Mouse (Mus musculus): ENCODE data around the gene Ecpas. TPM values are rescaled to one million over a fixed set of nuclear protein-coding genes. Genes with fewer than 3 reads are reported as not detected.

Gene Ecpas
- polyA plus RNA-seq, 1 experiment from 2014 or later = 42.3 TPM

DNA sequence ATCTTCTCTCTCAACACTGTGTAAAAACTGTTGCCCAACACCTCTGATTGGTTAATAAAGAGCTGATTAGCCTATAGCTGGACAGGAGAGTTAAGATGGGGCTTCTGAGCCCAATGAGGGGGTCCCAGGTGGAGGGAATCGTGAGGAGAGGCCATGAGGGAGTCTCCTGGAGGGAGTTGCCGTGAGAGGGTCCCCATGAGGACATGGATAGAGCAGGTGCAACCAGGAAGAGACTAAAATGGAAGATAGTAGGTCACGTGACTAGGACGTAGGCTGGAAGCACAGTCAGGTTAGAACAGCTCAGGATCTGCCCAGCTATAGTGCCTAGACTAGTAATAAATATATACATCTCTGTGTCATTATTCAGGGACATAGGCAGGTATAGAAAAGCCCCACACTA, 21.8 kb upstream of the Ecpas start:
- 0 out of 2 replicates have a peak, but pooled peaks cover 4% of the 10 kb centered on the region for H3K9me3 ChIP-seq
- H3K36me3 ChIP-seq = no peaks in the 10 kb centered on the region
- H3K27me3 ChIP-seq = no peaks in the 10 kb centered on the region
- H3K27ac ChIP-seq = no peak overlapping the region
- H3K4me1 ChIP-seq = peaks cover 4% of the 10 kb centered on the region; the same call in 1 of the 2 replicates
- no peak overlapping the region for H3K4me2 ChIP-seq (replicated peaks)
- no peak overlapping the region for H3K9ac ChIP-seq
- ATAC-seq (ENCODE audit: insufficient number of reproducible peaks, insufficient read depth, low FRiP score, low TSS enrichment) = no peak
- 84% methylated on average over 4 of the region's 4 CpGs for WGBS
- H3K4me3 ChIP-seq = no peak overlapping the region

DNA sequence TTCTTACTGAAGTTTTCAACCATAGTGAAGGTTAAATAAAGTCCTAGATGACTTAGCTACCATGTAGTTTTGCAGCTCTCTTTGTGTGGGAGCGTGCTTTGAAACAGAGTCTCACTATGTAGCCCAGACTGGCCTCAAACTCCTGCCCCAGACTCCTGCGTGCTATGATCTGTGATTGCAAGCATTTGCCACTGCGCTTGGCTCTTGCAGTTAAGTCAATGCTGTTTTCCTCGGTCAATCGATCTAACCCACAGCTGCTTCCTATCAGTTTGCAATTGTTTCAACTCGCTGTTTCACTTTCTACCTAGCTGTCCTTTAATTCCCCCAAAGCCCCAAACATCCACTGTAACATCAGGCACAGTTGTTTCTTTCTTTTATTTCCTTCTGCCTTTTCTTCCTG, 20.0 kb upstream of the Ecpas start:
- H3K4me1 ChIP-seq = peaks cover 4% of the 10 kb centered on the region; the same call in 1 of the 2 replicates
- H3K36me3 ChIP-seq = no peaks in the 10 kb centered on the region
- H3K9me3 ChIP-seq = 0 out of 2 replicates have a peak, but pooled peaks cover 4% of the 10 kb centered on the region
- H3K27me3 ChIP-seq = no peaks in the 10 kb centered on the region
- H3K4me3 ChIP-seq = no peak overlapping the region
- WGBS = 64% methylated on average over 6 of the region's 6 CpGs
- H3K27ac ChIP-seq = no peak overlapping the region
- no peak overlapping the region for H3K4me2 ChIP-seq (replicated peaks)
- H3K9ac ChIP-seq = no peak overlapping the region
- ATAC-seq (ENCODE audit: insufficient number of reproducible peaks, insufficient read depth, low FRiP score, low TSS enrichment) = no peak

DNA sequence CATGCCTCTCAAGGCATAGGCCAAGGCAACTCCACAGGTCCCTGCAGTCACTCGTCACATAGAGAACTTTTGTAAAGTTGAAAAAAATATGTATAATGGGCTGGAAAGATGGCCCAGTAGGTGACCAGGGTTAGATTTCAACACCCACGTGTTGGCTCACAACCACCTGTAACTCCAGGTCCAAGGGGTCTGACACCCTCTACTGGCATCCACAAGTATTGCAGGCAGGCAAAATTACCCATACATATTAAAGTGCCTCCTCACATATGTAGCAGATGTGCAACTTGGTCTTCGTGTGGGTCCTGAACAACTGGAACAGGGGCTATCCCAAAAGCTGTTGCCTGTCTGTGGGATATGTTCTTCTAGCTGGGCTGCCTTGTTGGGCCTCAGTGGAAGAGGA, 15.1 kb upstream of the Ecpas start:
- H3K27me3 ChIP-seq = no peaks in the 10 kb centered on the region
- ATAC-seq (ENCODE audit: insufficient number of reproducible peaks, insufficient read depth, low FRiP score, low TSS enrichment) = no peak
- H3K36me3 ChIP-seq = no peaks in the 10 kb centered on the region
- no peak overlapping the region for H3K9ac ChIP-seq
- H3K4me3 ChIP-seq = no peak overlapping the region
- H3K9me3 ChIP-seq = peaks cover 4% of the 10 kb centered on the region
- H3K4me1 ChIP-seq = no peaks in the 10 kb centered on the region
- WGBS = 69% methylated on average over 3 of the region's 3 CpGs
- no peak overlapping the region for H3K4me2 ChIP-seq (replicated peaks)
- no peak overlapping the region for H3K27ac ChIP-seq

DNA sequence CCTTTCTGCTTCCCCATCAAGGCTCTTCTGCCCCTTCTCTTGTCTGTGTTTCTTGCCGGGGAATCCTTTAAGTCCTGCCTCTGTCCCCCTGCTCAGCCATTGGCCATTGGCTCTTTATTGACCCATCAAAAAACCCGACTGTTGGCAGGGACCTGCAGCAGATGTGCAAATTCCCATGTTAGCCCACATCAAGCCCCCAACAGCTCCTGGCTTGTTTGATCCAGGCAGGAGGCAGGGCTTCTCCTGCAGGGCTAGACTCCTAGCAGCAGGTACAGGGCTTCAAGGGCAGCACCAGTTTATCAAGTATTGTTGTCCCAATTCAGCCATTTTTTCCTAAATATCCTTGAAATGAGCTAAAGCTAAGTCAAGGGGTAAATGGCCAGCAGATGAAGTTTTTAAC, 13.6 kb upstream of the Ecpas start:
- Histone ChIP-seq H3K4me2 (replicated peaks) (no peak overlapping the region), H3K9ac (no peak overlapping the region), H3K27ac (no peak overlapping the region), H3K9me3 (peaks cover 4% of the 10 kb centered on the region), H3K27me3 (no peaks in the 10 kb centered on the region), H3K4me1 (no peaks in the 10 kb centered on the region), H3K36me3 (no peaks in the 10 kb centered on the region), H3K4me3 (no peak overlapping the region)
- WGBS = 36% methylated on average over 2 of the region's 2 CpGs
- no peak for ATAC-seq (ENCODE audit: insufficient number of reproducible peaks, insufficient read depth, low FRiP score, low TSS enrichment)

DNA sequence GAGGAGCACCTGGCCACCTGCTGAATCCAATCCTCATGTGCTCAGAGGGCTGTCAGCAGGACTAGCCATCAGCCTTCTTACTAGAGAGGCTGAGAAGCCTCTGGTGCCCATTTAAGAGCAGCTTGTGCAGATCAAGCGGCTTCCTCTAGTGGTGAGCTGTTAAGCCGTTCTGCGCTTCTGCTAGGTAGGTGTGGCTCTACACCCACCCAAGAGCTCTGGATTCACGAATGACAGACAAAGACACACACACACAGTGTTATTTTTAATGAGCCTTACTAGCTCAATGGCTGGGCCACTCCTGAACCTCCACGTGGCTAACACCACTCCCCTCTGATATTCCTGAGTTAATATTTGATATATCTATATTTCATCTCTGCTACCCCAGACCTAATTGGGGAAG, 13.1 kb upstream of the Ecpas start:
- ATAC-seq (ENCODE audit: insufficient number of reproducible peaks, insufficient read depth, low FRiP score, low TSS enrichment) = no peak
- Histone ChIP-seq H3K9me3 (peaks cover 4% of the 10 kb centered on the region), H3K4me3 (no peak overlapping the region), H3K9ac (no peak overlapping the region), H3K36me3 (no peaks in the 10 kb centered on the region), H3K27ac (no peak overlapping the region), H3K4me2 (replicated peaks) (no peak overlapping the region), H3K4me1 (no peaks in the 10 kb centered on the region), H3K27me3 (no peaks in the 10 kb centered on the region)
- WGBS = 44% methylated on average over 5 of the region's 5 CpGs

DNA sequence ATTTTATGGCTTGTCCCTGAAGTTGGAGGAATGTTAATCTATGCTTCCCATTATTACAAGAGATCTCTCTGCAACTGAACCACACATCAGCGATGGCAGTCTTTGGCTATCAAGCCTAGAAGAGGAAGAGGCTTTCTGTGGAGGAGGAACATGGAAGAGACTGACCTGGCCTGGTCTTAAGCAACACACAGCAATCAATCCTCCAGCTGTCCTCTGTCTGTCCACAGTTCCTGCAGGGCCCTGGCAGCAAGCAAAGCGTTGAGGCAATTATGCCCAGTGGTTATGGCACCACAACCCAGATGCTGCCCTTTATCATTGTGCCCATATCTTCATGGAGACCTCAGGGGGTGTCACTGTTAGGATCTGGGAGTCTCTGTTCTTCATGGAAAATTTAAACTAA, 11.4 kb upstream of the Ecpas start:
- WGBS = 77% methylated on average over 2 of the region's 2 CpGs
- Histone ChIP-seq H3K4me2 (replicated peaks) (no peak overlapping the region), H3K36me3 (no peaks in the 10 kb centered on the region), H3K4me1 (no peaks in the 10 kb centered on the region), H3K27ac (no peak overlapping the region), H3K4me3 (no peak overlapping the region), H3K27me3 (no peaks in the 10 kb centered on the region), H3K9me3 (peaks cover 4% of the 10 kb centered on the region), H3K9ac (no peak overlapping the region)
- ATAC-seq (ENCODE audit: insufficient number of reproducible peaks, insufficient read depth, low FRiP score, low TSS enrichment) = no peak

DNA sequence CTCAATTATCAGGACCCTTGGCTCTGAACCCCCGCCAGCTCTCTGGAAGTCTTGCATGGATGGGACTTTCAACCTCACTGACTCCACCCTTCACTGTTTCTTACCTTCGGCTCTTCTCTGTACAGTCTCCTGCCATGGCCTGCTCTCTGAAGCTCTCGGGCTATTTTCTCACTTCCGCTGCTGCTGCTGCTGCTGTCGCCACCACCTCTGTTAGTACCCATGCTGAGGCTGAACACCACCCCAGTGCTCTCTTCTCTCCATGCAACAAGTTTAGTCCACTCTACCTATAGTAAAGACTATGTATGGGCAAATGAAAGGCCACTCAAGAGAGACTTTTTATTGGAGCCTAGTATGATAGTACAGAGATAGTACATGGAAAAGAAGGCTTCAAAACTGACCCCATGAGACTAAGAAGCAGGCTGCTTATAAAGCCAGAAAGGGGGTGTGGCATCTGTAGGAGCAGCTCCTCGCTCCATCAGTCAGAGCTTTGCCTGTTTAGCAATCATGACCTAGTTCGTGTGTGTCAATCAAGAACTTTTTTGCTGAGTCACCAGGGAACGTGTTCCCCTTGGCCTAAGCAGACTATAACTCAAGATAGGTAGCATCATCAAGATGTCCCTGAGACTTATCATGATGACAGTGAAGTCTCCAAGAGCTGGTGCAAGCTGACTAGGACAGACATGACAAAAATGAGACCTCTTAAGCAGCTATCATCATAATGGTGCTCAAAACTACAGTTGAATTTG, 2.7 kb upstream of the Ecpas start:
- H3K9ac ChIP-seq = no peak overlapping the region
- H3K27ac ChIP-seq = no peak overlapping the region
- ATAC-seq (ENCODE audit: insufficient number of reproducible peaks, insufficient read depth, low FRiP score, low TSS enrichment) = no peak
- H3K4me1 ChIP-seq = peaks cover 5% of the 10 kb centered on the region
- H3K4me2 ChIP-seq (replicated peaks) = no peak overlapping the region
- no peaks in the 10 kb centered on the region for H3K9me3 ChIP-seq
- H3K36me3 ChIP-seq = no peaks in the 10 kb centered on the region
- H3K4me3 ChIP-seq = no peak overlapping the region
- WGBS = 76% methylated on average over 8 of the region's 8 CpGs
- no peaks in the 10 kb centered on the region for H3K27me3 ChIP-seq

DNA sequence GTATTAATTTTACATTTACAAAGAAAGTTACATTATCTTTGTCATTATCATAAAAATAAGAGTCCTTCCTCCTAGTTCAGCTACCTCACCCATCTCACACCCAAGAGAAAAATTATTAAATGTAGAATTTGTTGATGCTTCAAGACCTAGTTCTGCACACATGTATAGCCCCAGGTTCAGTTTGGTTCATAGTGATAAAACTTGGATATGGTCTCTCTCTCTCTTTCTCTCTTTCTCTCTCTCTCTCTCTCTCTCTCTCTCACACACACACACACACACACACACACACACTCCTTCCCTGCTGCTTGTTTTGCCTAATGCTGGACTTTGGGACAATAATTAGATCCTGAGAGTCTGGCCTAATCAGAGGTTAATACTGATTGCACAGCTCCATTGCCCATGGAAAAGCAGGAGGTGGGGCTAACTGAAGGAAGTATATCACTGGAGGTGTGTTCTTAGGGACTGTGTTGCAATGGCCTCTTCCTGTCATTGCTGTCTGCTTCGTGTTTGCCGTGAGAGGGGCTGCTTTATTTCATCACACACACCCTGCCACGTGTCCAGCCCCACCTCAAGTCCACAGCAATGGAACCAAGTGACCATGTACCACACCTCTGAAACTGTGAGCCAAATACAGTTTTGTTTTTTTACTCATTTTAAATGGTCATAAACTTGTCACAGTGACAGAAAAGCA, 932 bp upstream of the Ecpas start:
- Histone ChIP-seq H3K27ac (no peak overlapping the region), H3K4me1 (peaks cover 6% of the 10 kb centered on the region), H3K27me3 (no peaks in the 10 kb centered on the region), H3K9me3 (no peaks in the 10 kb centered on the region), H3K4me3 (no peak overlapping the region; the same call in 1 of the 2 replicates), H3K4me2 (replicated peaks) (peak overlapping the region; percentile 55), H3K36me3 (no peaks in the 10 kb centered on the region), H3K9ac (no peak overlapping the region)
- WGBS = 40% methylated on average over 3 of the region's 3 CpGs
- ATAC-seq (ENCODE audit: insufficient number of reproducible peaks, insufficient read depth, low FRiP score, low TSS enrichment) = no peak

DNA sequence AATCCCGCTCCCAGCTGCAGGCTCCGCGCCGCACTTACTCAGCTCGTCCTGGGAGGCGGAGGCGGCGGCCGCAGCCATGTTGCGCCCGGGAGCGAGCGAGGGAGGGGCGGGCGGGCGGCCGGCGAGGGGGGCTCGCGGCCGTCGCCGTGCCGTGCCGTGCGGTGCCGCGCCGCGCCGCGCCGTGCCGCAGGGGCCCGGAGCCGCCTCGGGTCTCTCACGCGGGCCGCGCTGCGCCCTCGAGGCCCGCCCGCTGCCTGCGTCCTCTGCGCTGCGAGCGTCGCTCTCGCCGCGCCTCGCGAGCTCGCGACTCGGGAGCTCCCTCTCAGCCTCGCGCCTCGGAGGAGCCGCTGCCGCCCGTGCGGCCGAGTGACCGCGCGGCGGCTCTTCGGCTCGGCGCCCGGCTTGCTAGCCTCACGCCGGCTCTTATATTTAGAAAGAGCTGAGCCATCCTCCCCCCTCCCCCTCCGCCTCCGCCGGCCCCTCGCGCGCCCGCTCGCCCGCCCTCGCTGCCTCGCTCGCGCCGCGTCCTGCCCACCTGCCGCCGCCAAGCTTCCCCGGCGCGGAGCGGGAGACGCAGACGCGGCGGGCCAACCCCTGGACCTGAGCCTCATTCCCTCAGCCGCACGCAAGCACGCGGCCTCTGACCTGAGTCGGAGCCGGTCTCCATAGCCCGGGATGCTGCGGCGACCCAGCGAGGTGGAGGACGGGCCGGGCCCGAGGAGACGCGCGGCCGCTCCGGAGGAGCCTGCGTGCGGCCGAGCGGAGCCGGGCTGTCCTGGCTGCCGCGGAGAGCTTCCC, 519 bp downstream of the Ecpas start:
- Histone ChIP-seq H3K4me3 (peak overlapping the region; percentile 89), H3K36me3 (no peaks in the 10 kb centered on the region), H3K4me1 (peaks cover 6% of the 10 kb centered on the region), H3K9ac (peak overlapping the region; percentile 97), H3K27me3 (no peaks in the 10 kb centered on the region), H3K4me2 (replicated peaks) (peak overlapping the region; percentile 55), H3K27ac (peak overlapping the region; percentile 98), H3K9me3 (no peaks in the 10 kb centered on the region)
- ATAC-seq (ENCODE audit: insufficient number of reproducible peaks, insufficient read depth, low FRiP score, low TSS enrichment) = peak; percentile 68
- WGBS = under 1% methylated on average over 94 of the region's 126 CpGs

DNA sequence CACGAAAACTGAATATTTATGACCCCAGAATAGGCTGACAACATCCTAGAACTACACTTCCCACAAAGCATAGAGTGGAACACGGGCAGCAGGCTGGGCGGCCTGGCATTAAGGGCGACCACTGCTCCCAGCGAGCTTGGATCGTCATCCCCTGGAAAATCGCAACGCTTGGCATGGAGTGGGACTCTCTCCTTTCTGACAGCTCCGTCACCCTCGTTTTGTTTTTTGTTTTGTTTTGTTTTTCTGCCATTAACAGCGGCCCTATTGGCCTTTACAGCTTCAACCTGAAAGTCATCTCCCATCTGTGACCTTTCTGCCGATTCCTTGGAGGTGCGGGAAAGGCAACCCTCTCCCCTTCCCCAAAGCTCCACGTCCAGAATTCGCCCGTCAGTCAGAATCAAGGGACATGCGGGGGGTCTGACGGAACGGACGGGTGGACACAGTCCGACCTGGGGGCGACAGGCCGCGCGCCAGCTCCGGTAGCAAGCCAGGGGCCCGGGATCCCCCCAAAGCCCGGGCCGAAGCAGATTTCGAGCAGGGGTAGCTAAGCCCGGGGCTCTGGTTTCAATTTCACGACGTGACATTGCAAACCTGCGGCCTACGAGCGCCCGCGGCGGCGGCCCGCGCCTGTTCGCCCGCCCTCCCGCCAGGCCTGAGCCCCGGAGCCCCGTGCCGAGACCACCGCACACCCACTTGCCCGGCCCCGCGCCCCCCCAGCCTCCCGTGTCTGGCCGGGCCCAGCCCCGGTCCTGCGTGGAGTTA, 1.3 kb downstream of the Ecpas start:
- H3K27me3 ChIP-seq = no peaks in the 10 kb centered on the region
- no peaks in the 10 kb centered on the region for H3K36me3 ChIP-seq
- under 1% methylated on average over 55 of the region's 56 CpGs for WGBS
- peak overlapping the region; percentile 98 for H3K27ac ChIP-seq
- H3K9me3 ChIP-seq = no peaks in the 10 kb centered on the region
- peak overlapping the region; percentile 89 for H3K4me3 ChIP-seq
- peak overlapping the region; percentile 97 for H3K9ac ChIP-seq
- peaks cover 6% of the 10 kb centered on the region for H3K4me1 ChIP-seq
- ATAC-seq (ENCODE audit: insufficient number of reproducible peaks, insufficient read depth, low FRiP score, low TSS enrichment) = peak; percentile 57
- peak overlapping the region; percentile 55 for H3K4me2 ChIP-seq (replicated peaks)
